Mouse (Mus musculus) cerebral cortex, adult 2 months (tissue): ENCODE data around the gene Otof.

ENCODE experiments used
- WGBS: fragments of 180-500 bp; shearing (Covaris S2); methylation state at CpG from one replicate; pipeline ENCODE4 v1.1.7; 2018; 5-methylcytosine and 5-hydroxymethylcytosine counted together

The Otof gene

DNA sequence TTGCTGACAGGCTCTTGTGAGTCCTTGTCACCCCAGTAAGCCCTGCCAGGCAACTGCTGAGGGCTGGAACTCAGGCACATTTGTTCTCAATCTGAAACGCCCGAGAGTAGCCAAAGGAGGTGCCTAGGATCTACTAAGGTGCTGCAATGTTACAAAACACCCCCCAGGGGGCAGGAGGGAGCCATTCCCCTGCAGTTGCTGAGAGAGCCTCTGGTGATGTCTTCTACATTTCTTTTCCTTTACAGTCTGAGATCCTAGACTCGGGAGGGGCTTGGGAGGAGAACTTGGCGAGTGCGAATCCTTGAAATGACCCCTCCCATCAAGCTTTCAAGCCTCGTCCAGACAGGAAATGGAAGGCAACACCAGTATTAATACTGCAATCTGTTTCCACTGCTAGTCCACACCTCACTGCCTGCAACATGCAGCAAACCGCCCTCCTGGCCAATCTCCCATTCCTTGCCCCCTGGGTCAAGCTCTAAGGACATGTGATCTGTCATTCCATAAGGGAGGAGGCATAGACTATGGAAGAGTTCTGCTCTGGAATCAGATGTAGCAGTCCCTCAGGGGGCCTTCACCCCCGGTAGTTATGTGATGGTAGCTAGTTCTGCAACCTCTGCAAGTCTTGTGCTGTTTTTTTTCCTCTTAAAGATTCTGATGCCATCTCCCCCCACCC, 38.0 kb downstream of the Otof start:
- WGBS, result 28% methylated on average over 8 of the region's 8 CpGs

DNA sequence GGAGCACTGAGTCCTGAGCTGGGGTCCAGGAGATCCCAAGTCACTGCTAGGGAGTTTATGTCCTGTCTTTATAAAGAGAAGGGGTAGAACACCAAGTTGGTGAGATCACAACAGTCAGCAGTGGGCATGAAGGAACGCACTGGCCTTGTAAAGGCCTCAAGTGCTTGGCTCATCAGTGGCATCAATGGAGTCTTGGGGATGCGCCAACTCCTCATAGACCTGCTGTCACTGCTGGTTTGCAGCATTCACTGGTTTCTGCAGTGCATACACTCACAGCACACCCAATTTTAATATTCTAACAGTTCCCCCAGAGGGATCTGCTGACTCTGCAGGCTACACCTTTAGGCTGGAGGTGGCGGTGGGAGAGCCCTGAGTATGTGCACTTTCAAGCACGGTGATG, 38.6 kb downstream of the Otof start:
- 68% methylated on average over 4 of the region's 4 CpGs for WGBS

DNA sequence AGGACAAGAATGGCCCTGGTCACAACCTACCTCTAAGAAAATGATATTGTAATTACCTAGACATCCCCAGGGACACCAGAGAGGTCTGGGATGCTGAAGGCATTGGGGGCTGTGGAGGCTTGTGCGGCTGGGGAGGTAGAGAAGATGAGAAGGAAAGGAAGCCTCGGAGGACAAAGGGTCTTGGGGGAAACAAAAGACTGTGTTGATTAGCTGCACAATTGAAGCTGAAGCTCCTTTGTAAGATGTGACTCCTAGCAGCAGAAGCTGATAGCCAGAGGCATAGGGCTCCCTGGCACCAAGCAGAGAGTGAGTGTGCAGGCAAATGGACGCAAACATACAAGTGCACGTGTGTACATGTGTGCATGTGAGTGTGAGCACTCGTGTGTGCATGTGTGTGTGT, 45.1 kb downstream of the Otof start:
- WGBS, result 70% methylated on average over 5 of the region's 5 CpGs

DNA sequence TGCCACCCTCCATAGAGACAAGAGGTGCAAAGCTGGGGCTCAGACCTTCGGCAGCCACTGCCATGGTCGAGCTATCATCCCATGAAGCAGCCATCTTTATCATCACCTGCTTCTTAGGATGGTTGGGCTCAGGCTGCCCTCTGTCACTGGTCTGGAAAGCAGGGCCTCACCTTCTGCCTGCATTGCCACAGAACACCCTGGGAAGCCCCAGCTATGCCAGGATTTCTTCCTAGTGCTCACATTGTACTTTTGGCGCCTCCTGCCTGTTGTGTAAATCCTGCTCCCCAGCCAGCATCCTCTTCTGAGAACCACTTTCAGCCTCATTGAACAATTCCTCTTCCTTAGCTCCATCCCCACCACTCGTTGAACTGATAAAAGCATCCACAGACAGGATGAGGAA, 45.9 kb downstream of the Otof start:
- 83% methylated on average over 4 of the region's 4 CpGs for WGBS

DNA sequence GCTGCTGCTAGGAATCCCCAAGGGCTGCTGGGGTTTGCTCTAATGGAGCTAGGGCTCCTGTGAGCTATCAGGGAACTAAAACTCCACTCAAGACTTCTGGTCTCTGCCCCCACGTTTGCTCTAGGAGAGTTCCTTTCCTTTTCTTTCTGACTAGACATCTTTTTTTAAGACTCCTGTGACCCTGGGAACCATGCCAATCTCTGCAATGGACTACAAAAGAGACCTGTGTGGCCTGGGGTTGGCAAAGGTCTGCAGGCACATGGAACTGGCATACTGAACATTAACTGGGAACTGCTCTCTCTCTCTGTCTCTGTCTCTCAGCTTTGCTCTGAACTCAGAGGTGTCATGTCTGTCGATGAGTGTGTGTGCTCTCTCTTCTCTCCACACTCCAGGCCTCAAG, 46.4 kb downstream of the Otof start:
- WGBS, result 64% methylated on average over 2 of the region's 2 CpGs

DNA sequence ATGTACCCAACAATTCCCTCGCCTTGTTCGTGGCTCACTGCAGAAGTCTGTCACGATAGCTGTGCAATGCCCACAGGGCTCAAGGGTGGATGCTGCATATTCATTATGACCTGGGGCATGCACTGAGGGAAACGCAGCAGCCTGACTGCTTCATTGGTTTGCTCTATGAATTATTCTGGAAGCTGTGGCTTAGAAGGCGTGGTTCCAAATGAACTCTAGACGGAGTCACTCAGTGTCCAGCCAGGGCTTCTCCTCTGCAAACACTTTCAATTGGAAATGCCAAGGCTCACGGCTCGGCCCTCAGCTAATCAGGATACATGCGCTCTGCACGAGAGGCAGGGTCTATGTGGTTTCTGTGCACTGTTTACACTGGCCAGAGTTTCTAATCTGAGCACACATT, 50.2 kb downstream of the Otof start:
- WGBS, result 79% methylated on average over 10 of the region's 10 CpGs

DNA sequence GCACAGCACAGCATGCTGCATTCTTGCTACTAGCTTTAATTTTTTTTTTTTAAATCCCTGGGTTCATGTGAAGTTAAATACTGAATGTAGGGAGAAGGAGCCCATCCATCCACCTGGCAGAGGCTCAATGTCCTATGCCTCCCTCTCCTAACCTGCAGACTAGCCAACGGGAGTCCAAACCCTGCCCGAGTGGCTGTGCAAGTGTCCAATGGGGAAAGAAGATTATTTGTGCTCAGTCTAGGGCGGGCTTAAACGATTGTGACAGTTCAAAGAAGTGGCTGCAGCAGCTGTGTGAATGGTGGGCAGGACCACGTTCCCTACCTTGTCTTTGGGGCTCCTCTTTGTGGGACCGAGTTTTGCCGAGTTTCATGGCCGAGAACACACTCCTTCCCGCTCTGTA, 54.9 kb downstream of the Otof start:
- WGBS, result 50% methylated on average over 9 of the region's 9 CpGs

DNA sequence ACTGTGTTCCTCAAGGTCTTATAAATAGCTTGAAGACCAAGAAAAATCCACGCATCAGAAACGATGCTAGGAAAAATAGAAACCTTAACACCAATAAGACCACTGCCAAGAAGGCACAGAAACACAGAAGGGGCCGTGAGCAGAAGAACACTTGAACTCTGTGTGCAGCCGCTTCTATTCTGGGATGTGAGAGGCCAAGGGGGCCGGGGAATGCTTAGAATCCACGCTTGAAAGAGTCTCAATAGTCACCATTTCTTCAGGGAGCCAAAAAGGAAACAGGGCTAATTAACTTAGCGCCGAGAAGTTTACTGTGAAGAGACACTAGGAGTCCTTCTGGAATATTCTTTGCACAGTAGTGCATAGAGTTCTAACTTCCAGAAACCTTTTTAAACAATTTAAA, 60.6 kb downstream of the Otof start:
- WGBS, result 25% methylated on average over 8 of the region's 8 CpGs

DNA sequence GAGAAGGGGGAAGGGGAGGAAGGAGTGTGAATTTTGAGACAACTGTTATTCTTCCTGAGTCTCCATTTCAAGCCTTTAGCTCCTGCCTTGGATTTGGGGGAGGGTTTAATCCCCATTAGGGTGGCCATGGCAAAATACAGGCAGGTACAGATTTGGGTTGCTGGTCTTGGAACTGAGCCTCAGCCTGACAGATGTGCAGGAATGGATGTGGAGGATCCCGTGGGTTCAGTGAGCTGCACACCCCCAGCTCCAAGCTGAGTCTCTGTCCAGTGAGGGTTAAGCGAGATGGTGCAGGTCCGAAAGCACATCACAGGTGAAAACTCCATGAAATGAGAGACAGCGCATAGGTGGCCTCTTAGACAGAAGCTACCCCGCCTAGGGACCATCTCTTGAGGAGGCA, 61.2 kb downstream of the Otof start:
- 80% methylated on average over 5 of the region's 5 CpGs for WGBS

DNA sequence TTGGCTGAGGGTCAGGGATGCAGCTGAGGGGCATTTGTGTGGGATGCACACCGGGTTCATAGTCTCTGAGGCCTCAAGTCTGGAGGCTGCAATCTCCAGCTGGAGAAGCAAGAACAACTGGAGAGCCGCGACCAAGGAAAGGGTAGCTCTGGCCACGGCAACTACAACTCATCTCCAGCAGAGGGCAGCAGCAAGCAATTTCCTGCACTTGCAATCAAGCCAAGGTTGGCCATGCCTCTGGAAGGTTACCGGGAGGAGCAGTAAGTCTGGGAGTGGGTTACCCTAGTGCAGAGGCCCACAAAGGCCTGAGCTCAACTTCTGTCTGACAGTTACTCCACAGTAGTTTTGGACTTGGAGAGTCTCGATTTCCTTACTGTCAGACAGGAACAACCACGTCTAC, 70.3 kb downstream of the Otof start:
- 28% methylated on average over 7 of the region's 7 CpGs for WGBS

DNA sequence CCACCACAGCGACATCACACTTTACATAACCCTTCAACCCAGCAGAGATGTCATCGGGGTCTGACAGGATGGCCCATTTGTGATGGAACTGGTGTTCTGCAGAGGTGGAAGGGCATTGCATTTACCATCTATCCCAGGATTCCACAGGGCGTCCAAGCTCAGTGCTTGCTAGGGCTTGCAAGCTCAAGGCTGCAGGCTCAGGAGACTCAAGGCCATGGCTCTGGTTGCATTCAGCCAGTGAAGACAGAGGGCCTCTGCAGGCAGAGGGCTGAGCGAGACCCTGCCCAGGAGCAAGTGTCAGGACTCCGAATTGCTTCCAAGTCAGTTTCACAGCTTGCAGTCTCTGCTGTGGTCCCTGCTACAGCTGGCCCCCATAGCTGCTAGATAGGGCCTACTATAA, 71.9 kb downstream of the Otof start:
- 94% methylated on average over 5 of the region's 5 CpGs for WGBS

DNA sequence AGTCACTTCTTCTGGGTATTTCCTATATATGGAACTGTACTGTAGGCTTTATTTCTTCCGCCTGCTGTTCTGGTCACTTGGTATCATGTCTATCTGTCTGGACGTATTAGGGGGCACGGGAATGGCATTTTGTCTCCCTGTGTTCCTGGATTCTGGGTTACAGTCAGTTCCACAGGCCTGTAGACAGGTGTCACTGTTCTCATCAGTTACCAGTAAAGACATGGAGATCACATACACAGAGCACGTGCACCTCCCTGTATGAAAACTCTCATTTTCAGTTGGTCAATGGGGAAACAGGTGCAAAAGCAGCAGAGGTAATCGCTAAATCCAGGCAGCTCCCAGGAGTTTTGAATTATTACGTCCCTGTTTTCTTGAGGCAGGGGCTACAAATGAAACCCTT, 74.0 kb downstream of the Otof start:
- WGBS, result 78% methylated on average over 6 of the region's 6 CpGs

DNA sequence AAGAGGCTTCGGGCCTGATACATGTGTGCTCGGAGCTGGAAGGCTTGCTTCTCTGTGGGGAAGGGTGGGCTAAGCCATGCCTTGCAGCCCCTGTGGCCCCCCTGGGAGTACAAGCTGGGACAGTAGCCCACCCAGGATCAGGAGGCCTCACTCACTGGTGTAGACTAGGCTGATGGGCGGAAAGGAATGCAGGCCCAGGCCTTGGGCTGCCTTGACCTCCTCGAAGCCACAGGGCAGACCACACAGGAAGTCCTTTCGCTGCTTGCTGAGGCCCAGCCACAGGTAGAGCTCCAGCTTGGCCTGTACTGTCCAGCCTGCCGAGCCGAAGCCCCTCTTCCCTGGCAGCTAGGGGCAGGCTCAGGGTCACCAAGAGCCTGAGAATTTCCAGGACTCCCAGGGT, 78.9 kb downstream of the Otof start:
- WGBS, result 77% methylated on average over 7 of the region's 7 CpGs

DNA sequence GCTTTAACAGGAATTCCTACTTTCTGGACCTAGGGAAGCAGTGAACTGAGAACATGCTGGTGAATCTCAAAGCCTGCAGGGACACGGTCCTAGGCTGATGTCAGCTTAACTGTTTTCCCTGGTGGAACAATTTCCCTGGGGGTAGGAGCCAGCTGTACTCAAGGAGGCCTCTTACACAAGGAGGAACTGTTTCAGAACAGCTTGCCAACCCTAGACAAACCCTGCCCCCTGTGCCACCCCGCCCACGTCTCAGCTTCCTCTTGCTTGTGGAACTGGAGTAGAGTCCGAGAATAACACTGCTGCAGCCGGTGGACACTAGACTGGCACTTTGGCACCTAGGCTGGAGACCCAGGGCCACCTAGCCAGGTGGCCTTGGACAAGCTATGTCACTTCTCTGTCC, 92.3 kb downstream of the Otof start:
- 30% methylated on average over 5 of the region's 5 CpGs for WGBS

DNA sequence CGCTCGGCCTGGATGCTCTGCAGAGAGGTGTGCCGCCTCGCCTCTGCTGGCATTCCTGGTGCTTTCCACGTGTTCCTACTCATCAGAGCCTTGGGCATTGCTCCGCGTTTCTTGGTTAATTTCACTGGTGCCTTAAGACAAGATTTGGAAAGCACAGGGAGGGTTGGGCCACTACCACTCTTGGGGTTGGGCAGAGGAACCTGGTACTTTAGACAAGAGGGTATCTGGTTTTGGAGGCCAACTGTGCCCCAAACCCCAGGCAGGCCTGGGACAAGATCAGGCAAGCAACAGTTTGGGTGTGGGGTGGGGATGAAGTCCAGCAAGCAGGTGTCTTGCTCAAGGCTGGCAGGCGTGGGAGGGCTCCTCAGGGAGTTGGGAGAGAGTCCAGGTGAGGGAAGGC, 94.3 kb downstream of the Otof start:
- WGBS, result 78% methylated on average over 8 of the region's 8 CpGs

DNA sequence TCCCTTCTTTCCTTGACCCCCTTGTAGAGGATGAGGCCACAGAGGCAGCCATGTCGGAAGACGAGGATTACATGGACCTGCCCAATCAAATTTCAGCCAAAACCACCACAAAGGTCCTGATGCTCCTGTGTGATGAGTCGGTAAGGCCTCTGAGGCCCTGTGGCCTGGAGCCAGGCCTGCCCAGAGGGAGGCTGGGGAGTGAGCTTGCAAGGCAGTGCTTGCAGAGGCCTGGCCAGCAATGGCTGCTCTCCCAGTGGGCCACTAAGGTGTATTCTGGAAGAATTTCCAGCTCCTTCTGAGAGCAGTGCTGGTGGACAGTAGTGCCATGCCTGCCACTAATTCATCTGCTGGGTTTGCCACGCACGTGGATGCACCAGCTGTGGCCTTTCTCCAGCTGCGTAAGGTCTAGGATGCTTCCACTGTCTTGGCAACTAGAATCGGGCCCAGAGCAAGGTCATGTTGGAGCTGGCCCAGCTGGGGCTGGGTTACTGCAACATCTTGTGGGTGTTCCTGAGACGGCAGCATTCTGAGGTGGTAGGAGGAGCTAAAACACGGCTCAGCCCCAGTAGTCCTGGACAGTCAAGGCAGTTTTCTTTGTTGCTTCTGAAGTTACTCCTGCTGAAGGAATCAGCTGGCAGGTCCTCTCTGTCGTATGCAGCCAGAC, 103.2 kb downstream of the Otof start:
- 80% methylated on average over 10 of the region's 10 CpGs for WGBS

DNA sequence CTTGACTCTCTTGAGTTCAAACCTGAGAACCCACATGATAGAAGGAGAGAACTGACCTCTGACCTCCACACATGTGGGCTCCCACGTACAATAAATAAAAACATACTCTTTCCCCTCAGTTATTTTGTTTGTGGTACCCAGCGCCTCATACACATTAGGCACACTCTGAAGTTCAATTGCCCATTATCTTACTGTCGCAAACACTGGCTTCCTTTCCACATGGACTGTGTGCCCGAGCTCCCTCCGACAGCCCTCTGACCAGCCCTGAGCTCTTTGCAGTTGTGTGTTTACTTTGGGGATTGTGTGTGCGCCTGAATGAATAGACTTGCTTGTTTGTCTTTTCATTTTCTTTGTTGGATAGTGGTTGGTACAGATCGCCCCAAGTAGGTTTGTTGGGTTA, 105.1 kb downstream of the Otof start:
- WGBS, result 81% methylated on average over 7 of the region's 7 CpGs

DNA sequence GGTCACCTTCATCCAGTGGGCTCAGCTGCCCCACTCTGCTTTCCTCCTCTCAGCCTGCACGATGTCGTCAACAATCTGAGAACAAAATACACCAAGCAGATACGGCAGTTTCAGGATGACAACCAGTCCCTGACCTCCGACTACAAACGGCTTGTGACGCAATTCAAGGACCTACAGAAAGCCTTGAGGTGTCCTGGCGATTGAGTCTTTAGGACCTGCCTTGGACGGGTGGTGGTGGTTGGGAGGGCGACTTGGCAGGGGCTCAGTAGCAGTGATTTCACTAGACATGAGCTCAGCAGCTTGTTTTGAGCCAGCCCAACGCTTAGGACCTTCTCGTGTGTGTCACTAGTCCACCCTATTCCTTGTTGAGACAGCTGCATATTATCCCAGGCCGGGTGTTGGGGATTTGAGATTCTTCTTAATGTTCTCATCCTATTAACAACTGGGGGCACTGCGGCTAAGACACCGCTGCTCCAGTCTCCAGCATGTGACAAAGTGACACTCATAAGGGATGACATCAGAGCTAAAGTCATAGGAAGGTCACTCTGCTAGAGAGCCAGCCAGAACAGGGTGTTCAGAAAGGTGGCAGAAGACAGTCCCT, 106.1 kb downstream of the Otof start:
- 88% methylated on average over 14 of the region's 14 CpGs for WGBS

DNA sequence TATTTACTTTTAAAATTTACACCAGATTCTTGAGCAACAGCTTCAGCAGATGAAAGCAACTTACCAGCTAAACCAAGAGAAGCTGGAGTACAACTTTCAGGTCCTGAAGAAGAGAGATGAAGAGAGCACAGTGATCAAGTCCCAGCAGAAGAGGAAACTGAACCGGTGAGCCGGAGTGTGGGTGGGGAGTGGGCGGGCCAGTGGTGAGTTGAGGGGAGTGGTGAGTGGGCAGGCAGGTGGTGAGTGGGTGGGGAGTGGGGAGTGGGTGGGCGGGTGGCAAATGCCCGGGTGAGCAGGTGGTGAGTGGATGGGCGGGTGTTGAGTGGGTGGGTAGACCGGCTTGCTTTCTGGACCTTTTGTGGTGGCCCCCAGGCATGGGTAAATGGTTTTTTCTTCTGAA, 106.6 kb downstream of the Otof start:
- WGBS, result 77% methylated on average over 7 of the region's 7 CpGs

DNA sequence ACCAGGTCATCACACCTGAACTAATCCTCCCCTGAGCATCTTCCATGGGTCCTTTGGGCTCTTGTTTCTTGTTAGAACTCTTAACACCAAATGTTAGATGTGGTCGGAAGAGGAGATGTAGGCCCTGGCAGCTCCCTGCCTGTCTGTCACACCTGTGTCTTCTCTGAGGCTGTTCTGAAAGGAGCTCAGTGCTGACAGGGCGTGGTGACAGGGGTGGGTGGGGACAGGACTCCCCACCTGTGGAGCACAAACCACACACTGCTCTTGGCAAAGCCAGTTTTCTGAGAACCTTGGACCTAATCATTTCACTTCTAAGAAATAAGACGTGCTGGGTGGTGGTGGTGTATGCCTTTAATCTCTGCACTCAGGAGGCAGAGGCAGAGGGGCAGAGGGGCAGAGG, 108.1 kb downstream of the Otof start:
- WGBS, result 88% methylated on average over 3 of the region's 3 CpGs

DNA sequence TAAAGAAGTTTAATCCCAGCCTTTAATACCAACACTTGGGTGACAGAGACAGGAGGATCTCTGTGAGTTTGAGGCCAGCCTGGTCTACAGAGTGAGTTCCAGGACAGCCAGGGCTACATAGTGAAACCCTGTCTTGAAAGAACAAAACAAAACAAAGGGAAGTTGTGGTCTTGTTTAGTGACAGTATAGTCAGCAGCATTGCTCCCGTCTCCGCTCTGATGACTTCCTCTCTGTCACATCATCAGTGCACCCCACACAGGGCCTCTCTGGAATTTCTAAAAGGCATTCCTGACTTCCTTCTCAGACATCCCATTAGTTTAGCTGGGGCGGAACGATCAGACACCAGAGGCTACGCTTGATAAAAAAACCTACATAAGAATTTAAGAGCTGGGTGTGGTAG, 117.8 kb downstream of the Otof start:
- 71% methylated on average over 5 of the region's 5 CpGs for WGBS

DNA sequence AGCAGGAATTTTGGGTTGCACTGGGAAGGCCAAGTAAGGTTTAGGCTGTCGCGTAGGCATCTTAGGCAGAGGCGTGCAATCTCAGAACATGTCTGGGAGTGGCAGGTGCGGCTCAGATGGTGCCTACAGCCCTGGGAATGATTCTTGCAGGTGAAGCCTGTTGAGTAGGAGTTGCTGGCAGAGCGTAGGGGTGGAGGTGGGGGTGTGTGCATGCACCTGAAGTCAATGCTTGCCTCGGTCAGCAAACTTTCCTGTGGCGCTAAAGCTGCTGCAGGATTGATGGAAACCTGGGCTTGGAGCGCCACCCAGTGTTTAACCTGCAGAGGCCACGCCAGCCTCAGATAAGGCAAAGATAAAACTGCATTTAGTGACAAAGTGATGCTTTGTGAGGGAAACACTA, 118.6 kb downstream of the Otof start:
- 9% methylated on average over 9 of the region's 9 CpGs for WGBS

DNA sequence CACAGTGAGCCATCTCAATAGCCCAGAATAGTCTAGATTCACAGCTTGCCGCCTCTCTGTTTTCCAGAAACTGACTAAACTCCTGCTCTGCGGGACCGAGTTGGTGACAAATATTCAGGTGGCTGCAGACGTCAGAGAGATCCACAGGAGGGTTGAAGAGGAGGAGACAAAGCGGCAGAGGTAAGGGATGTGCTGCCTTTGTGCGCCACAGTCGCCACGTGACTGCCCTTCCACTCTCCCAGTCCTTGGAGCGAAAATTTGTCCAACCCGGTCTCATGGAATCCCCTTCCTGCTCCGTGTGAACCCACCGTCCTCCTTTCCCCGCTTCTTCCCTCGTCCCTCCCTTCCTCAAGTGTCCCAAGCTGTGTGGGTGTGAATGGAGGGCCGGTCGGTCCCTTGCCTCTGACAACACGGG, 119.1 kb downstream of the Otof start:
- WGBS, result 14% methylated on average over 17 of the region's 17 CpGs
